Mouse (Mus musculus): ENCODE data around the gene Ncan.
"Not testable (repeated sequence)": the region's sequence is repeated elsewhere in the genome, so short reads cannot be mapped to it uniquely, and the experiment has no call there.

Gene Ncan

GRCm38 (mm10) chr8:70073682-70074081, 47.0 kb downstream of the Ncan start:
- DNase-seq: no peak

- no peak for DNase-seq
Observed at GRCm38 (mm10) chr8:70073120-70073519, 47.6 kb downstream of the Ncan start.

GRCm38 (mm10) chr8:70072441-70073069, 48.1 kb downstream of the Ncan start, which contains the start of gene Tm6sf2:
Gene Tm6sf2, plus strand, starts transcription at chr8:70072924.
- no peak for DNase-seq

- DNase-seq: no peak
Observed at GRCm38 (mm10) chr8:70071836-70072440, 48.7 kb downstream of the Ncan start.

GRCm38 (mm10) chr8:70057721-70058120, 63.0 kb downstream of the Ncan start:
- DNase-seq: no peak

- DNase-seq: not testable (repeated sequence)
Observed at GRCm38 (mm10) chr8:70050434-70050833, 70.2 kb downstream of the Ncan start.

GRCm38 (mm10) chr8:70049662-70050061, 71.0 kb downstream of the Ncan start:
- no peak for DNase-seq

GRCm38 (mm10) chr8:70043996-70044395, 76.7 kb downstream of the Ncan start:
- DNase-seq: peak; percentile 31
